ENCODE assay signal across 8 mouse cellular contexts in the genomic region with DNA sequence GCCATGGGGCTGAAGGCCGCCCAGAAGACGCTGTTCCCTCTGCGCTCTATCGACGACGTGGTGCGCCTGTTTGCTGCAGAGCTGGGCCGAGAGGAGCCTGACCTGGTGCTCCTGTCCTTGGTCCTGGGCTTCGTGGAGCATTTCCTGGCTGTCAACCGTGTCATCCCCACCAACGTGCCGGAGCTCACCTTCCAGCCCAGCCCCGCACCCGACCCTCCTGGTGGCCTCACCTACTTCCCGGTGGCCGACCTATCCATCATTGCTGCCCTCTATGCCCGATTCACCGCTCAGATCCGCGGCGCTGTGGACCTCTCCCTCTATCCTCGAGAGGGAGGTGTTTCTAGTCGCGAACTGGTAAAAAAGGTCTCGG. TPM values are rescaled to one million over a fixed set of nuclear protein-coding genes. Genes with fewer than 3 reads are reported as not detected.
DNase-seq lines count a peak whose midpoint lies in the region; ATAC-seq and TF ChIP-seq lines count a peak whose summit lies in the region.

No protein-coding gene starts in this region.

- H3K36me3 ChIP-seq in embryonic facial prominence, embryonic 13.5 days: peaks cover 40% of the 10 kb centered on the region
- peaks cover 28% of the 10 kb centered on the region for H3K36me3 ChIP-seq in hindbrain, postnatal 0 days (ENCODE audit: insufficient read depth, low read length)
- H3K36me3 ChIP-seq in liver, embryonic 16.5 days (ENCODE audit: control insufficient read depth, insufficient read depth): peaks cover 10% of the 10 kb centered on the region

- peak overlapping the region; percentile 87 for H3K4me3 ChIP-seq in embryonic facial prominence, embryonic 13.5 days
- H3K4me3 ChIP-seq in hindbrain, postnatal 0 days (ENCODE audit: low read length): peak overlapping the region; percentile 81
- H3K4me3 ChIP-seq in liver, embryonic 16.5 days (ENCODE audit: low read depth, low read length): peak overlapping the region; percentile 84

- peak overlapping the region; percentile 78 for H3K4me2 ChIP-seq in embryonic facial prominence, embryonic 13.5 days
- H3K4me2 ChIP-seq in hindbrain, postnatal 0 days (ENCODE audit: low read depth, low read length): peak overlapping the region; percentile 96
- H3K4me2 ChIP-seq in liver, embryonic 16.5 days (ENCODE audit: low read depth, low read length): peak overlapping the region; percentile 95

- under 1% methylated on average over 25 of the region's 25 CpGs for WGBS in embryonic facial prominence, embryonic 13.5 days
- 1% methylated on average over 25 of the region's 25 CpGs for whole genome bisulfite sequencing in hindbrain, postnatal 0 days
- WGBS in liver, embryonic 16.5 days (ENCODE audit: insufficient replicate concordance): under 1% methylated on average over 25 of the region's 25 CpGs

- H3K27me3 ChIP-seq in embryonic facial prominence, embryonic 13.5 days: no peaks in the 10 kb centered on the region
- no peaks in the 10 kb centered on the region for H3K27me3 ChIP-seq in hindbrain, postnatal 0 days (ENCODE audit: insufficient read depth, low read length)
- H3K27me3 ChIP-seq in liver, embryonic 16.5 days (ENCODE audit: control insufficient read depth, insufficient read depth, low read depth, low read length): no peaks in the 10 kb centered on the region

- H3K9me3 ChIP-seq in embryonic facial prominence, embryonic 13.5 days: no peaks in the 10 kb centered on the region
- H3K9me3 ChIP-seq in hindbrain, postnatal 0 days (ENCODE audit: low read length): no peaks in the 10 kb centered on the region
- no peaks in the 10 kb centered on the region for H3K9me3 ChIP-seq in liver, embryonic 16.5 days (replicated peaks; ENCODE audit: control insufficient read depth, low read length)

- peak overlapping the region; percentile 85 for H3K27ac ChIP-seq in embryonic facial prominence, embryonic 13.5 days
- peak overlapping the region; percentile 82 for H3K27ac ChIP-seq in hindbrain, postnatal 0 days
- peak overlapping the region; percentile 73 for H3K27ac ChIP-seq in liver, embryonic 16.5 days (ENCODE audit: low read length)

- peak; percentile 46 for DNase-seq in adrenal gland, postnatal 10 days
- no peak for DNase-seq in adrenal gland, adult 8-10 months
- DNase-seq in CD4-positive helper T cell, adult 2 months (ENCODE audit: low read depth, low spot score): peak; percentile 37
- peak; percentile 29 for DNase-seq in hindbrain, postnatal 0 days (ENCODE audit: low spot score)
- DNase-seq in thymus, postnatal 14 days: peak; percentile 45
- DNase-seq in right cerebral cortex, postnatal 25 days: no peak

- peak; percentile 15; the same call in 1 of the 2 replicates for TF ChIP-seq CTCF in hindbrain, postnatal 0 days (IDR thresholded peaks at IDR 0.05; ENCODE audit: low read depth)

- H3K9ac ChIP-seq in embryonic facial prominence, embryonic 13.5 days: peak overlapping the region; percentile 91
- H3K9ac ChIP-seq in hindbrain, postnatal 0 days (replicated peaks; ENCODE audit: low read length): peak overlapping the region; percentile 90
- peak overlapping the region; percentile 86 for H3K9ac ChIP-seq in liver, embryonic 16.5 days (ENCODE audit: low read depth, low read length)

- H3K4me1 ChIP-seq in embryonic facial prominence, embryonic 13.5 days: peaks cover 40% of the 10 kb centered on the region
- H3K4me1 ChIP-seq in hindbrain, postnatal 0 days (ENCODE audit: insufficient read depth, low read length): peaks cover 7% of the 10 kb centered on the region
- peaks cover 46% of the 10 kb centered on the region for H3K4me1 ChIP-seq in liver, embryonic 16.5 days (ENCODE audit: control insufficient read depth, low read depth, low read length)

- no peak for ATAC-seq in embryonic facial prominence, embryonic 13.5 days (ENCODE audit: insufficient number of reproducible peaks, insufficient read depth, low FRiP score, low TSS enrichment, low read depth)
- no peak for ATAC-seq in hindbrain, postnatal 0 days
- peak; percentile 24 for ATAC-seq in liver, embryonic 16.5 days (ENCODE audit: low read depth)

RNA-seq across cellular contexts. Expression of gene Men1, which starts 0.7 kb away (rescaled TPM):
- 10 to 100 TPM; 37.1 to 38.7 TPM for total RNA-seq in adrenal gland, postnatal 10 days (2021)
- total RNA-seq in adrenal gland, adult 8-10 months (2022): 10 to 100 TPM; 53.4 to 67.8 (median 64.5) TPM
- 91.6 and 92.4 TPM in 2 replicates for polyA plus RNA-seq in embryonic facial prominence, embryonic 13.5 days (2015; fragmentation: Nextera tagmentation; extraction: Ambion mirVana)
- 69.6 and 93.4 TPM in 2 replicates for total RNA-seq in hindbrain, postnatal 0 days (2014; rRNA removed)
- 57.8 and 59.5 TPM in 2 replicates for polyA plus RNA-seq in hindbrain, postnatal 0 days (2015; fragmentation: Nextera tagmentation; extraction: Ambion mirVana)
- polyA plus RNA-seq in liver, embryonic 16.5 days (2015; fragmentation: Nextera tagmentation; extraction: Ambion mirVana): 19.5 and 21.0 TPM in 2 replicates

RNA-seq across cellular contexts. Expression of gene Map4k2, which starts 5.5 kb away (rescaled TPM):
- total RNA-seq in adrenal gland, postnatal 10 days (2021): 10 to 100 TPM; 35.9 to 54.6 TPM
- 10 to 100 TPM; 40.6 to 81.6 (median 61.5) TPM for total RNA-seq in adrenal gland, adult 8-10 months (2022)
- 13.8 and 15.3 TPM in 2 replicates for polyA plus RNA-seq in embryonic facial prominence, embryonic 13.5 days (2015; fragmentation: Nextera tagmentation; extraction: Ambion mirVana)
- total RNA-seq in hindbrain, postnatal 0 days (2014; rRNA removed): 102 TPM in 2 replicates
- 18.6 and 21.4 TPM in 2 replicates for polyA plus RNA-seq in hindbrain, postnatal 0 days (2015; fragmentation: Nextera tagmentation; extraction: Ambion mirVana)
- polyA plus RNA-seq in liver, embryonic 16.5 days (2015; fragmentation: Nextera tagmentation; extraction: Ambion mirVana): 8.2 and 8.6 TPM in 2 replicates

RNA-seq across cellular contexts. Expression of gene Sf1, which starts 28.0 kb away (rescaled TPM):
- 100 to 1,000 TPM; 166 to 186 TPM for total RNA-seq in adrenal gland, postnatal 10 days (2021)
- total RNA-seq in adrenal gland, adult 8-10 months (2022): 100 to 1,000 TPM; 193 to 274 (median 215) TPM
- polyA plus RNA-seq in embryonic facial prominence, embryonic 13.5 days (2015; fragmentation: Nextera tagmentation; extraction: Ambion mirVana): 137 and 151 TPM in 2 replicates
- total RNA-seq in hindbrain, postnatal 0 days (2014; rRNA removed): 89.0 and 89.4 TPM in 2 replicates
- 80.2 and 84.9 TPM in 2 replicates for polyA plus RNA-seq in hindbrain, postnatal 0 days (2015; fragmentation: Nextera tagmentation; extraction: Ambion mirVana)
- 52.1 and 58.4 TPM in 2 replicates for polyA plus RNA-seq in liver, embryonic 16.5 days (2015; fragmentation: Nextera tagmentation; extraction: Ambion mirVana)

RNA-seq across cellular contexts. Expression of gene Cdc42bpg, which starts 29.2 kb away (rescaled TPM):
- total RNA-seq in adrenal gland, postnatal 10 days (2021): 10 to 100 TPM; 10.3 to 11.6 TPM
- 10 to 100 TPM; 24.4 to 45.7 (median 38.4) TPM for total RNA-seq in adrenal gland, adult 8-10 months (2022)
- 0.91 and 0.92 TPM in 2 replicates for polyA plus RNA-seq in embryonic facial prominence, embryonic 13.5 days (2015; fragmentation: Nextera tagmentation; extraction: Ambion mirVana)
- 3.1 and 6.0 TPM in 2 replicates for total RNA-seq in hindbrain, postnatal 0 days (2014; rRNA removed)
- 0.29 and 0.33 TPM in 2 replicates for polyA plus RNA-seq in hindbrain, postnatal 0 days (2015; fragmentation: Nextera tagmentation; extraction: Ambion mirVana)
- 0.34 and 0.40 TPM in 2 replicates for polyA plus RNA-seq in liver, embryonic 16.5 days (2015; fragmentation: Nextera tagmentation; extraction: Ambion mirVana)

RNA-seq across cellular contexts. Expression of gene Pygm, which starts 48.8 kb away (rescaled TPM):
- 100 to 1,000 TPM in 1 of 2 experiments, 10 to 100 TPM in 1; 92.0 to 223 TPM for total RNA-seq in adrenal gland, postnatal 10 days (2021)
- 100 to 1,000 TPM in 2 of 4 experiments, 10 to 100 TPM in 2; 47.6 to 119 (median 92.8) TPM for total RNA-seq in adrenal gland, adult 8-10 months (2022)
- polyA plus RNA-seq in embryonic facial prominence, embryonic 13.5 days (2015; fragmentation: Nextera tagmentation; extraction: Ambion mirVana): 3.7 and 5.4 TPM in 2 replicates
- total RNA-seq in hindbrain, postnatal 0 days (2014; rRNA removed): 11.9 and 18.3 TPM in 2 replicates
- polyA plus RNA-seq in hindbrain, postnatal 0 days (2015; fragmentation: Nextera tagmentation; extraction: Ambion mirVana): 10.4 and 12.6 TPM in 2 replicates
- 5.8 and 11.2 TPM in 2 replicates for polyA plus RNA-seq in liver, embryonic 16.5 days (2015; fragmentation: Nextera tagmentation; extraction: Ambion mirVana)

Comparison
In these comparisons a context has a peak if more than half of its experiments do, and no peak if none do; other contexts are left out.
1. DNase-seq: peak in adrenal gland, postnatal 10 days (single experiment), CD4-positive helper T cell, adult 2 months (single experiment), hindbrain, postnatal 0 days (single experiment) and thymus, postnatal 14 days (single experiment); none in adrenal gland, adult 8-10 months (single experiment) and right cerebral cortex, postnatal 25 days (single experiment).
2. Peak in every context shown above with its lines, with median percentiles within 50 percentile points of each other: H3K27ac ChIP-seq, H3K4me2 ChIP-seq, H3K4me3 ChIP-seq and H3K9ac ChIP-seq.